Mouse (Mus musculus): ENCODE data around the gene Cyren.

The Cyren gene

GRCm38 (mm10) chr6:34899127-34899526, 21.3 kb upstream of the Cyren start:
- DNase-seq: peak; percentile 80 to 87

- no peak for DNase-seq
Measured at GRCm38 (mm10) chr6:34896168-34896780, 18.4 kb upstream of the Cyren start.

- DNase-seq: no peak
Measured at GRCm38 (mm10) chr6:34895569-34895968, 17.7 kb upstream of the Cyren start.

GRCm38 (mm10) chr6:34889185-34889584, 11.3 kb upstream of the Cyren start:
- no peak for DNase-seq

GRCm38 (mm10) chr6:34887131-34887850, 9.4 kb upstream of the Cyren start:
- no peak for DNase-seq

- no peak for DNase-seq
Measured at GRCm38 (mm10) chr6:34884724-34885123, 6.9 kb upstream of the Cyren start.

GRCm38 (mm10) chr6:34879911-34880475, 2.1 kb upstream of the Cyren start:
- peak; percentile 69 to 80 for DNase-seq

- no peak for DNase-seq
Measured at GRCm38 (mm10) chr6:34879101-34879740, 1.4 kb upstream of the Cyren start.

- peak in 1 of 2 experiments; percentile 7 for DNase-seq
Measured at GRCm38 (mm10) chr6:34876835-34877156, 1.1 kb downstream of the Cyren start.

- peak in 1 of 2 experiments; percentile 39 for DNase-seq
Measured at GRCm38 (mm10) chr6:34875966-34876834, 1.7 kb downstream of the Cyren start.

- peak in 1 of 2 experiments; percentile 56 for DNase-seq
Measured at GRCm38 (mm10) chr6:34875268-34875761, 2.5 kb downstream of the Cyren start.

- DNase-seq: peak; percentile 81 to 89
Measured at GRCm38 (mm10) chr6:34874101-34874921, 3.5 kb downstream of the Cyren start.

GRCm38 (mm10) chr6:34872871-34873270, 5.0 kb downstream of the Cyren start:
- DNase-seq: no peak

- DNase-seq: no peak
Measured at GRCm38 (mm10) chr6:34871929-34872328, 5.9 kb downstream of the Cyren start.

GRCm38 (mm10) chr6:34870724-34871123, 7.1 kb downstream of the Cyren start:
- DNase-seq: no peak

GRCm38 (mm10) chr6:34870136-34870535, 7.7 kb downstream of the Cyren start:
- no peak for DNase-seq

GRCm38 (mm10) chr6:34869225-34869915, 8.5 kb downstream of the Cyren start:
- peak; percentile 57 to 69 for DNase-seq

GRCm38 (mm10) chr6:34868507-34869217, 9.2 kb downstream of the Cyren start:
- DNase-seq: no peak

GRCm38 (mm10) chr6:34867995-34868350, 9.9 kb downstream of the Cyren start:
- no peak for DNase-seq

- DNase-seq: no peak
Measured at GRCm38 (mm10) chr6:34867301-34867994, 10.4 kb downstream of the Cyren start.
